Mouse (Mus musculus) hindbrain, embryonic 14.5 days (tissue): ENCODE data around the gene Gbp3. TPM values are rescaled to one million over a fixed set of nuclear protein-coding genes. Genes with fewer than 3 reads are reported as not detected.

Experiments
- ATAC-seq: fragments of 200-750 bp; cut with Nextera tagmentation; 2 replicates; pipeline ENCODE4 v1.8.0; 2017; ENCODE audit warnings: moderate number of reproducible peaks, mild to moderate bottlenecking, moderate TSS enrichment, moderate library complexity; ENCODE audit not compliant: low FRiP score
- DNase-seq: peaks from one replicate; pipeline ENCODE4 v3.0.0-alpha.2; 2015; ENCODE audit warnings: low spot score
- H3K27ac ChIP-seq: fragments of 300-500 bp; sonication (generic); 2 replicates; pipeline ENCODE4 v1.5.1; 2014; ENCODE audit warnings: mild to moderate bottlenecking, moderate library complexity
- H3K27me3 ChIP-seq: fragments of 300-500 bp; sonication (generic); 2 replicates; pipeline ENCODE4 v1.6.1; 2014; ENCODE audit warnings: mild to moderate bottlenecking, low read length, mixed read lengths; ENCODE audit not compliant: control insufficient read depth, insufficient read depth
- H3K36me3 ChIP-seq: fragments of 300-500 bp; sonication (generic); replicated peaks from 2 replicates; pipeline ENCODE4 v1.6.1; 2014; ENCODE audit not compliant: control insufficient read depth, insufficient read depth
- H3K4me1 ChIP-seq: fragments of 300-500 bp; sonication (generic); replicated peaks from 2 replicates; pipeline ENCODE4 v1.6.1; 2014; ENCODE audit warnings: antibody characterized with exemption, low read length, mixed read lengths; ENCODE audit not compliant: control insufficient read depth, insufficient read depth
- H3K4me2 ChIP-seq: fragments of 300-500 bp; sonication (generic); replicated peaks from 2 replicates; pipeline ENCODE4 v1.6.1; 2014; ENCODE audit warnings: mild to moderate bottlenecking, moderate library complexity
- H3K4me3 ChIP-seq: fragments of 300-500 bp; sonication (generic); replicated peaks from 2 replicates; pipeline ENCODE4 v1.5.1; 2014; ENCODE audit warnings: mild to moderate bottlenecking, low read length
- H3K9ac ChIP-seq: fragments of 300-500 bp; sonication (generic); 2 replicates; pipeline ENCODE4 v1.6.1; 2014
- H3K9me3 ChIP-seq: fragments of 300-500 bp; sonication (generic); 2 replicates; pipeline ENCODE4 v1.6.1; 2016; ENCODE audit warnings: low read length; ENCODE audit not compliant: control insufficient read depth
- WGBS: fragments of 180-500 bp; shearing (Covaris S2); extraction: QIAGEN DNeasy Blood & Tissue Kit; methylation state at CpG from one replicate; pipeline ENCODE4 v1.1.7; 2014; 5-methylcytosine and 5-hydroxymethylcytosine counted together
- polyA plus RNA-seq: library from polyadenylated mRNA; unstranded; fragments of >200 nt; fragmentation: Nextera tagmentation; extraction: Ambion mirVana; gene quantifications from 2 replicates; pipeline ENCODE4 v1.2.1, GENCODE M21; 2014

Gene Gbp3
- polyA plus RNA-seq, 1 experiment from 2014 or later = 1.7 TPM

- Histone ChIP-seq H3K27me3 (no peaks in the 10 kb centered on the region), H3K4me1 (no peaks in the 10 kb centered on the region), H3K4me2 (no peak overlapping the region), H3K27ac (no peak overlapping the region), H3K36me3 (no peaks in the 10 kb centered on the region), H3K9ac (no peak overlapping the region), H3K4me3 (no peak overlapping the region), H3K9me3 (no peaks in the 10 kb centered on the region)
- ATAC-seq = no peak
- DNase-seq = no peak
- whole genome bisulfite sequencing = 79% methylated on average over 3 of the region's 3 CpGs
Observed at GRCm38 (mm10) chr3:142577108-142577507, 17.3 kb downstream of the Gbp3 start.

- no peak overlapping the region for H3K27ac ChIP-seq
- 87% methylated on average over 4 of the region's 4 CpGs for WGBS
- no peak overlapping the region for H3K4me2 ChIP-seq
- H3K9me3 ChIP-seq = no peaks in the 10 kb centered on the region
- H3K36me3 ChIP-seq = no peaks in the 10 kb centered on the region
- H3K9ac ChIP-seq = no peak overlapping the region
- no peak for ATAC-seq
- no peak overlapping the region for H3K4me3 ChIP-seq
- no peaks in the 10 kb centered on the region for H3K27me3 ChIP-seq
- H3K4me1 ChIP-seq = no peaks in the 10 kb centered on the region
- DNase-seq = no peak
Observed at GRCm38 (mm10) chr3:142578342-142578741, 18.5 kb downstream of the Gbp3 start.

GRCm38 (mm10) chr3:142583067-142583466 lies 23.2 kb downstream of the Gbp3 start:
- no peak for ATAC-seq
- 93% methylated on average over 4 of the region's 4 CpGs for WGBS
- Histone ChIP-seq H3K9me3 (no peaks in the 10 kb centered on the region), H3K4me3 (no peak overlapping the region), H3K4me1 (no peaks in the 10 kb centered on the region), H3K9ac (no peak overlapping the region), H3K27ac (no peak overlapping the region), H3K4me2 (no peak overlapping the region), H3K27me3 (no peaks in the 10 kb centered on the region), H3K36me3 (no peaks in the 10 kb centered on the region)
- DNase-seq = no peak

- no peak overlapping the region for H3K27ac ChIP-seq
- no peaks in the 10 kb centered on the region for H3K9me3 ChIP-seq
- H3K9ac ChIP-seq = no peak overlapping the region
- H3K36me3 ChIP-seq = no peaks in the 10 kb centered on the region
- no peak overlapping the region for H3K4me2 ChIP-seq
- ATAC-seq (no peak), DNase-seq (no peak)
- no peak overlapping the region for H3K4me3 ChIP-seq
- H3K27me3 ChIP-seq = no peaks in the 10 kb centered on the region
- H3K4me1 ChIP-seq = no peaks in the 10 kb centered on the region
Observed at GRCm38 (mm10) chr3:142587386-142587785, 27.6 kb downstream of the Gbp3 start.

GRCm38 (mm10) chr3:142588888-142589287 lies 29.1 kb downstream of the Gbp3 start:
- H3K27ac ChIP-seq = no peak overlapping the region
- WGBS = 82% methylated on average over 2 of the region's 2 CpGs
- DNase-seq = no peak

GRCm38 (mm10) chr3:142590431-142591067 lies 30.7 kb downstream of the Gbp3 start:
- ATAC-seq = no peak
- 82% methylated on average over 4 of the region's 4 CpGs for WGBS
- no peaks in the 10 kb centered on the region for H3K4me1 ChIP-seq
- H3K9ac ChIP-seq = no peak overlapping the region
- no peak for DNase-seq
- H3K27me3 ChIP-seq = no peaks in the 10 kb centered on the region
- no peak overlapping the region for H3K4me2 ChIP-seq
- H3K9me3 ChIP-seq = no peaks in the 10 kb centered on the region
- no peak overlapping the region for H3K4me3 ChIP-seq
- no peak overlapping the region for H3K27ac ChIP-seq
- H3K36me3 ChIP-seq = no peaks in the 10 kb centered on the region

More at GRCm38 (mm10) chr3:142588888-142589287, 29.1 kb downstream of the Gbp3 start:
- no peaks in the 10 kb centered on the region for H3K36me3 ChIP-seq
- H3K9me3 ChIP-seq = no peaks in the 10 kb centered on the region
- no peak overlapping the region for H3K4me2 ChIP-seq
- H3K27me3 ChIP-seq = no peaks in the 10 kb centered on the region
- H3K4me3 ChIP-seq = no peak overlapping the region
- H3K4me1 ChIP-seq = no peaks in the 10 kb centered on the region
- no peak overlapping the region for H3K9ac ChIP-seq
- no peak for ATAC-seq

- H3K36me3 ChIP-seq = no peaks in the 10 kb centered on the region
- H3K27me3 ChIP-seq = no peaks in the 10 kb centered on the region
- no peaks in the 10 kb centered on the region for H3K4me1 ChIP-seq
- no peak within 1 kb of the TSS for H3K9ac ChIP-seq
- 94% methylated on average over 1 of the region's 1 CpGs for WGBS
- DNase-seq (no peak), ATAC-seq (no peak)
- H3K27ac ChIP-seq = no peak within 1 kb of the TSS
- no peaks in the 10 kb centered on the region for H3K9me3 ChIP-seq
- H3K4me3 ChIP-seq = no peak within 1 kb of the TSS
- no peak within 1 kb of the TSS for H3K4me2 ChIP-seq
Observed at GRCm38 (mm10) chr3:142594547-142594946, 34.7 kb downstream of the Gbp3 start, which contains the start of gene Gbp2b. Gene Gbp2b, plus strand, starts transcription at chr3:142594847.

GRCm38 (mm10) chr3:142597923-142598322 lies 38.1 kb downstream of the Gbp3 start:
- no peaks in the 10 kb centered on the region for H3K27me3 ChIP-seq
- no peak overlapping the region for H3K9ac ChIP-seq
- ATAC-seq (no peak), DNase-seq (no peak)
- H3K9me3 ChIP-seq = no peaks in the 10 kb centered on the region
- H3K4me2 ChIP-seq = no peak overlapping the region
- H3K4me1 ChIP-seq = no peaks in the 10 kb centered on the region
- H3K4me3 ChIP-seq = no peak overlapping the region
- WGBS = 88% methylated on average over 3 of the region's 3 CpGs
- no peak overlapping the region for H3K27ac ChIP-seq
- H3K36me3 ChIP-seq = no peaks in the 10 kb centered on the region

GRCm38 (mm10) chr3:142601675-142602074 lies 41.8 kb downstream of the Gbp3 start:
- ATAC-seq (no peak), DNase-seq (no peak)
- Histone ChIP-seq H3K27ac (no peak overlapping the region), H3K4me1 (no peaks in the 10 kb centered on the region), H3K9ac (no peak overlapping the region), H3K4me3 (no peak overlapping the region), H3K4me2 (no peak overlapping the region), H3K36me3 (no peaks in the 10 kb centered on the region), H3K9me3 (no peaks in the 10 kb centered on the region), H3K27me3 (no peaks in the 10 kb centered on the region)

- Histone ChIP-seq H3K4me1 (no peaks in the 10 kb centered on the region), H3K4me3 (no peak overlapping the region), H3K9me3 (no peaks in the 10 kb centered on the region), H3K27me3 (no peaks in the 10 kb centered on the region), H3K4me2 (no peak overlapping the region), H3K36me3 (no peaks in the 10 kb centered on the region), H3K9ac (no peak overlapping the region), H3K27ac (no peak overlapping the region)
- no peak for DNase-seq
- ATAC-seq = no peak
- WGBS = 88% methylated on average over 3 of the region's 3 CpGs
Observed at GRCm38 (mm10) chr3:142618658-142619057, 58.8 kb downstream of the Gbp3 start.
